Mouse (Mus musculus) megakaryocyte progenitor cell, adult 5-6 weeks (primary cell): ENCODE data around the gene Tbc1d9. TPM values are rescaled to one million over a fixed set of nuclear protein-coding genes. Genes with fewer than 3 reads are reported as not detected.

Experiments used
- ATAC-seq: replicated peaks from 2 replicates; pipeline ENCODE4 v1.8.0; 2016; ENCODE audit warnings: mild to moderate bottlenecking, moderate TSS enrichment, inconsistent platforms; ENCODE audit not compliant: poor library complexity
- total RNA-seq, 2 experiments: library from RNA; stranded (forward) in 1 of 2; stranded (reverse) in 1 of 2; fragments of 157-497, 149-512 nt in 1 of 2; fragments of 200-1000 nt in 1 of 2; gene quantifications; 2 replicates each; pipeline versions ENCODE4 v1.2.3 to v1.2.4; 2015 to 2017

Gene Tbc1d9
- 0.34 and 0.42 TPM in 2 replicates for total RNA-seq (2015)
- 0.71 and 1.3 TPM in 2 replicates for total RNA-seq (2017)

DNA sequence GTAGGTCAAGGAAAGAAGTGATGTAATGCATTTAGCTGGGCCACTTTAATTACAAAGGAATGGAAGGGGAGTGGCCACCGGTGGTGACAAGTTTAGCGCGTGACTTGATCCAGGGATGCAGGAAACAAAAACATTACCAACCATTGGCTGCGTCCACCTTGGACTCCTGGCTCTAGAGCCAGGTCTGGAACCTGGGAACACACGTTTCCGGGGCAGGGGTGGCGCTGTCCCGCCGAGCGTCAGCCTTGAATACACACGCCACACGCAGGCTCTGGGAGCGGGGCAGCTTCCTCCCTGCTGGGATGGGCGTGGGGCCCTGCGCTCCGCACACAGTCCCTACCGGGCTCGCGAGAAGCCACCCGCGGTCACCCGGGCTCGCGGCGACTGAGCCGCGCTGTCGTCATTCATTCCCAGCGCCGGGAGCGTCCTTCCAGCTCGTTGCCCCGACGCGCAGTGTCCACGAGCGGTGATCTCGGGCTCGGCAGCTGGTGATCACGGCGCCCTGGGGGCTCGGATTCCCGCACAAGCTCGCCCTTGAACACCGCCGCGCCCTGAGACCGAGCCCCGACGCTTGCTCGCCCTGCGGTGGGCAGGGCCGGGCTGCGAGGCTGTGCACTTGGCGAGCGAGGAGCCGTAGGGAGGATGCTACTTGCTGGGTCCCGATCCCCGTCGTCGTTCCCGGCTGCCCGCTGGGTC, at the start of gene Tbc1d9:
Gene Tbc1d9, plus strand, starts transcription at position 118 of the 696 bp plus-strand sequence.
- peak; percentile 86 for ATAC-seq

DNA sequence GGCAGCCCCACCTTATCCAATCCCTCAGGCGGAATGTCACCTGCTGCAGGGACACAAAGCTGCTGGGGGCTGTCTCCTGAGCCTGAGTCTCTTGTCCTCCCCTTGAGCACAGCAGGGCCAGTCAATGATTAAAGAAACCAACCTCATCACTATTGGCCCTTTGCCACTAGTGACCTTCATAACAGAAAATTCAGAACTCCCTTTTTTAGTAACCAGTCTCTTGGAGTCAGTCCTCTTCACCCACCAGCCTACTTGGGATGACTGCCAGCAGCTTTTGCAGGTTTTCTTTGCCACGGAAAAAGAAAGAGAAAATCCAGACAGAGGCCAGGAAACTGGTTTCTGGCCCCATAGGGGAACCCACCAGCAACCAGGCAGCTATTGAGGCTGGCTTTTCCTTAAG, 30.1 kb upstream of the Tbc1d9 start:
- ATAC-seq, result no peak

DNA sequence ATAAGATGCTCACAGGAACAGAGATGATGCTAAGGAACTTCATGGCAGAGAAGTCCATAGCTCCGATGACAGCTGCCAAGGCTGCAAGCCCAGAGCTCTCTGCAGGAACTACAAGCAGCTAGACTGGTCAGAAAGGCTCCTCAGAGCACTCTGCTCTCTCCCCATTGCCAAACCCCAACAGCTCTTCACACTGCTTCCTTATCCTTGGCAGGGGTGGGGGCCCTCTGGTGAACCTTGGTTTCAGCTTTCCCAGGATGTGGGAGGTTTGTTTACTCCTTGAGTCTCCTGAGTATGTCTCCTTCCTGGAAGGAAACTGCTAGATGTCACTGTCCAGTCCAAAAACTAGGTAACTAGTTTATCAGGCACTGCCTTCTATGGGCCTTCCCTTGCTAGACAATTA, 25.1 kb upstream of the Tbc1d9 start:
- ATAC-seq, result peak; percentile 23; the same call in 1 of the 2 replicates

DNA sequence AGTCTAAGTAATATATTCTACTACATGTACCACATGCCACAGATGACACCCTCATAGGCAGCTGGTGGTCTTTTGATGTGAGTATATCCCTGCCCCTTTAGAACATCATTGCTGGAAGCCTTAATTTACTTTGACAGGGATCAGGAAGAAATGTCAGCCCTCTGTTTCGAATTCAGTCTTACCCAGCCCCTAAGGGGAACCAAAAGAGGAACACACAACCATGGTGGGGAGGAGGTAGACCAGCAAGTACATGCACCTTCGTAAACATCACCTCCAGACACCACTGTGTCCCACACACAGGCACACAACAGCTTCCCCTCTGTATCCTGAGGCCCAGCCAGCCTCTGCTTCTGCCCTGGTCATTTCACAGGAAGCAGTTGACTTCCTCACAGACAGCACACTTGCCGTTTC, 24.4 kb upstream of the Tbc1d9 start:
- ATAC-seq, result peak; percentile 85

DNA sequence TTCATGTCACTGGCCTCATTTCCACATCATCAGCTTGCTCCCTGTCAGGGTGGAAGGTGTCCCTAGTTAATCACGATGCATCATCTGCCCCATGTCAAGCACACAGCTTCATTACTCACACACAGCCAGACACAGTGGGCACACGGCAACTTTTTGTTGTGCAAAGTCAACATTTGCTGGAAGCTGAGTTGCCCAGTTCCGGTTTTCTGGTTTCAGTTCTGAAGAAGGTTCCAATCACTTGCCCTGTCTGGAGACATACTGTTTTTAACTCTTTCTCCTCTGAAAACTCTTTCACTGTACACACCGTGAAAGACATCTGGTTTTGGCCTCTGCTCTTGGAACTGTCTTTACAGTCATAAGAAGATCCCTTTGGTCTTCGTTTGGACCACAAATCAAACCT, 23.8 kb upstream of the Tbc1d9 start:
- peak; percentile 69 for ATAC-seq

DNA sequence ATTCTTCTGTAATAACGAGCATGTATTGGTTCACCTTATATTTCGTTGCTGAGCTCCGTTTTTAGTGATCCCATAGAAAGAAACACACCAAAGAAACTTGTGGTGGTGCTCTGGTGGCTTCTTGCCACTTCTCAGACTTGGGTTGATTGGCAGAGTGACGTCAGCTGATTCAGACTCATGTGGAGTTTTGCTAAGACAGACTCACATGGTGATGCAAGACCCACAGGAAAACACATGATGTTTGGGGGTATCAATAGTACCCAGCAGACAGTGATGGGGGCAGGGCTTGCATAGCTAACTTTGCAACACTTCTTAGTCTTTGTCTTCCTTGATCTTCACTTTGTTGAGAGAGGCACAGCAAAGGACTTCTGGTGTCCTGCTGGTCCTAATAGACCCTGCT, 20.6 kb upstream of the Tbc1d9 start:
- peak; percentile 29; the same call in 1 of the 2 replicates for ATAC-seq

DNA sequence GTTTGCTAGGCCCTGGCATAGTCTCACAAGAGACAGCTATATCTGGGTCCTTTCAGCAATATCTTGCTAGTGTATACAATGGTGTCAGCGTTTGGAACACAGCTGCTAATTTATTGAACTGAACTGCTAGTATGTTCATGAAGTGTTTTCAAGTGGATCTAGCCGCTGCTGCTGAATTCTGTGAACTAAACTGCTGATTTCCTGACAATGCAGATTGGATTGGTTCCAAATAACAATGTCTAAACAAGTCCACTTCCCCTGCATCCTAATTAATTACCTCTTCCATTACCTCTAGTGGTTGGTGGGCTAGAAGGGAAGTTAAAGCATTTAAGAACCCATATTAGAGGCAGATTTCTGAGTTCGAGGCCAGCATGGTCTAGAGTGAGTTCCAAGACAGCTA, 19.7 kb upstream of the Tbc1d9 start:
- no peak for ATAC-seq

DNA sequence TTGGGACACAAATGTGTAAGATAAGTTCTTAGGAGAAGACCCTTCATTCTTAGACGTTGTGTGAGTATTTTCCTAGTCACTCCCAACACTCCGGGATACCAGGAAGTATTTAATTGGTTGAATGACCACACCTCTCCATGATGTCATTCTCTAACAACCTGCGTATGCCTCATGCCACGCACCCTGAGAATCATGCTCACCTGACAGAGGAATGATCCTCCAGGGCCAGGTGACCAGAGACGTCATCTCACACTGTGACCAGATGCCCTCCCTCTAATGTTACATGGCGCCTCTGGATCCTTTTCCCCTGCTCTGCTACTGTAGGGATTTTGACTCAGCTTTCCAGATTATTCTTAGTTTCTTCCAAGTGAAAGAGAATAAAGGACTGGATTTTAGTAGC, 16.0 kb upstream of the Tbc1d9 start:
- ATAC-seq, result no peak

DNA sequence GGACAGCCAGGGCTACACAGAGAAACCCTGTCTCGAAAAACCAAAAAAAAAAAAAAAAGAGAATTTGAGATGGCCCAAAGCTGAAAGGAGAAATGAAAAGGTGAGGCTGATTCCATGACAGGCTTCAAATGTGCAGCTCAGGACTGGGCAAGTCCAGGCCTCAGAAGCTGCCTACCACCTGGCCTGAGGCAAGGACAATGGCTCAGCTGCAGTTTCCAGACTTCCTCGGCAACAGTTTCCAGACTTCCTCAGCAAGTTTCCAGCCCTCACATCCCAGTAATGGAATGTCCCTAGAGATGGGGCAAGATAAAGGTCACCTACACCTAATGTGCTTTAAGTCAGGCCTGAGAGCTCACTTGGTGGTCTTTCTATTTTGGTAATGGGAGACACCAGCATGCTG, 13.1 kb upstream of the Tbc1d9 start:
- no peak for ATAC-seq

DNA sequence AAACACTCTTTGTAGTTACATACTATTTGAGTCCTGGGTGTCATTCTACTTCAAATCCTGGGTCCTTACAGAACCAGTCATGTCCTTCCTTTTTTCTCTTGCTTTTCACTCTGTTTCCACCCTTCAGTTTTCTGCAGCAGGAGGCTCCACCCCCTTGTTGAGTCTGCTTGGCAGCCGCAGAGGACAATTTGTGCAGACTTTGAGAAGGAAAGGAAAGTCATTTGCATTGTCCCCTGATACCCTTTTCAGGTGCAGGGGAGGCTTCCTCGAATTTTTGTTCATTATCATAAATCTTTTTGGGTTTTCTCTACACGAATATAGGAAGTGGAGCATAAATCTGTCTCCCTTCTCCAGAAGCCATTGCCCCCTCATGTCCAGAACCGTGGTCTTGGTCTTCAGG, 12.7 kb upstream of the Tbc1d9 start:
- ATAC-seq, result peak; percentile 31; the same call in 1 of the 2 replicates

DNA sequence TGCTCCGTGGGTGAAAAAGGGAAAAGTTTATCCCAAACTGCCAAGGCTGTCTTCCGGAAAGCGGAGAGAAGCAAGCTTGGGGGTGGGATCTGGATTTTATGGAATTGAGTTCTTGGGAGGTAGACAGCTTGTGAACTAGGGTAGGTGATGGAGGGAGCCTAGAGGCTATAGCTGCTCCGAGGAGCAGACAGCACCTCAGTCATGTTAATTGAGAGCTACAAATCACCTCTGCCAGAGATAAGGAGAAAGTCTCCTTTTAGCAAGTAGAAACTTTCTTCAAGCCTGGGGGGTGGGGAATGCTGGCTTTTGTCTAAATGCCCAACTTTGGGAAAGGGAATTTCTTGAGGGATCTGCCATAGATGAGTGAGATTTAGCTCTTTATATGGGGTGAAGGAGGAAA, 10.0 kb upstream of the Tbc1d9 start:
- no peak for ATAC-seq

DNA sequence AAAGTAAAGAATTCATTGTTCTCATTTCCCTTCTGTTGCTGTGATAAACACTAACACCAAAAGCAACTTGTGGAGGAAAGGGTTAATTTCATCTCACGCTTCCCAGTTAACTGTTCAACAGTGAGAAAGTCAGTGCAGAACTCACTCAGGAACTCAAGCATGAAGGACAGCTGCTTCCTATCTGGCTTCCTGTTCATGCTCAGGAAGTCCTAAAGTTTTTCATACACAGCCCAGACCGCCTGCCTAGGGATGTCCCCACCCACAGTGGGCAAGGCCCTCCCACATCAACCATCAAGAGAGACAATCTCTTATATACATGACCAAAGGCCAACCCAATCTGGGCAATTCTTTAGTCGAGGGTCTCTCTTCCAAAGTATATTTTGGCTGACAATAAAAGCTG, 6.2 kb upstream of the Tbc1d9 start:
- ATAC-seq, result peak; percentile 26

DNA sequence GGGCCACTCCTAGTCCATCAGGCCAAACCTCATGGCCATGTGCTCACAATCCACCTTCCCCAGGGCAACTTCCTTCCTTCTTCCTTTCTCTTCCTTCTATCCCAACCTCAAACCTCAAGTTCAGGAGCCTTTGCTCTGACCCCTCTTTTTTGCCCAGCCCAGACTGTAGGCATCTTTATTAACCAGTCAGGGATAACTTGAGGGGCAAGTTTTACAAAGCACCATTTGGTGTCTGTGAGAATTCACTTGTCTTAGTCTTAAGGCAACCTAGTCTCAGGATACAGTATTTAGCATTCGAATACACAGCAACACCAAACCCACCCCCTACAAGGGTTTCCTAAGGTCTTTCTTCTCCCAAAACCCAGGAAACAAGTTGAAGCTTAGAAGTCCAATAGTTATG, 5.5 kb upstream of the Tbc1d9 start:
- no peak for ATAC-seq

DNA sequence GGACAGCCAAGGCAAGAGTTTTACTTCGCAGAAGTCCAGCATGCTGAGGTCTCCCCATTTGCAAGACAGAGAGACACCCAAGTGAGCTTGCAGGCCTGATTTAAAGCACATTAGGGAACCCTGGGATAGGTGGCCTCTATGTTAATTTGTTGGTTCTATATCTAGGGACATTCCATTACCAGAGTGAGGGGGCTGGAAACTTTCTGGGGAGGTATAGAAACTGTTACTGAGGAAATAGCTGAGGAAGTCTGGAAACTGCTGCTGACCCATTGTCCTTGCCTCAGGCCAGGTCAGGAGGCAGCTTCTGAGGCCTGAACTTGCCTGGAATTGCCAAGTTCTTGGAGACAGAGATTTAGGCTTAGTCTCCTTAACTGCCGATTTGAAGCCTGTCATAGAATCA, 4.5 kb upstream of the Tbc1d9 start:
- ATAC-seq, result no peak

DNA sequence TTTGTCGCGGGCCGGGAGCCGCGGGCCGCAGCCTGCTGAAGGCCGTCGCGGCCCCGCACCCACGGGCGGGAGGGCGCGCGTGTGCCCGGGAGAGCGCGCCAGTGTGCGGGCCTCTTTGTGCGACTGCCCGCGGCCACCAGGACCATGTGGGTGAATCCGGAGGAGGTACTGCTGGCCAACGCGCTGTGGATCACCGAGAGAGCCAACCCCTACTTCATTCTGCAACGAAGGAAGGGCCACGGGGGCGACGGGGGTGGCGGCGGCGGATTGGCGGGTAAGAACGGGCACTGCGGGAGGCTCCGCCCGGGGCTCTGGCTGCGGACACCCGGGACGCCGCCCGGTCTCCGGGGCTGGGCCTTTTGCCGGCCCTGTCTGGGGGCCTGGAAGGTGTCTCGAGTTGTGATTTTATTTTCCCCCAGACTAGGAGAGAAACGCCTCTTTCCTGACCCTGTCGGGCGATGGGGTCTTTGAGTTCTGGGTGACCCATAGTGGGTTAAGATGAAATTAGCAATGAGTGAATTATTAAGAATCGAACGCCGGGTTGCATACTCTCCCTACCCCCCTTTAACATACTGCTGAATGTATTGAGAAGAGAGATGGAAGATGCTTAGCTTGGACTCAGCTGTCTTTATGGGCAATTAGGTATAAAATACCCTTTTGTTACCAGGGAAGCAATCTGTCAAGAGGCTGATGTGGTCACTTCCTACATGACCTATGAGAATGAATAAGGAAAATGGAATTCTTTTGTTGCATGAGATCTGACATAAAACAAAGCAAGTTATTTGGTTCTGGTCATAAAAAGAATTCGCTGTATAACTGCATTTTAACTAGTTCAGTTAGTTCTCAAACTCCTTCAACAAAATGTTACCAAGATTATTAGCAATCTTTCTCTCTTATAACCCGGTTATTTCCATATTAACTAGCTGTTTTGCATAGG, 1.0 kb downstream of the Tbc1d9 start, which contains the start of gene Gm10645:
Gene Gm10645, minus strand, starts transcription at position 240 of the 937 bp plus-strand sequence.
- ATAC-seq, result peak; percentile 24

DNA sequence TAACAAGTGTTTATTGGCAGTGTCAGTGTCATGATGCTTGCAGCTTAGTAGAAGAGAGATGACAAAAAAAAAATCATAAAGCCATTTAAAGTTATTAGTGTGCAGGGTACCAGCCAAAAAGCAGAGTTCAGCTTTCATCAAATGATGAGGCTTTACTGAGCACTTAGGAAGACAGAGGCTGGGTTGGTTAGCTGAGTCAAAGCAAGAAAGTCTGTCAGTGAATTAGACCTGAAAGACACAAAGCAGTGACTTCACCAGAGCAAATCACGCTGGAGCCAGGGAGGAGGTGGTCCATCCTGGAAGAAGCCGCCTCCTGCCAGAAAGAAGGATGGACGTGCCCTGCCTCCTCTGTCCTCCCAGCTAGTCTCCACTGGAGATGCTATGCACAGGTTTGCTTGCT, 2.8 kb downstream of the Tbc1d9 start:
- ATAC-seq, result no peak

DNA sequence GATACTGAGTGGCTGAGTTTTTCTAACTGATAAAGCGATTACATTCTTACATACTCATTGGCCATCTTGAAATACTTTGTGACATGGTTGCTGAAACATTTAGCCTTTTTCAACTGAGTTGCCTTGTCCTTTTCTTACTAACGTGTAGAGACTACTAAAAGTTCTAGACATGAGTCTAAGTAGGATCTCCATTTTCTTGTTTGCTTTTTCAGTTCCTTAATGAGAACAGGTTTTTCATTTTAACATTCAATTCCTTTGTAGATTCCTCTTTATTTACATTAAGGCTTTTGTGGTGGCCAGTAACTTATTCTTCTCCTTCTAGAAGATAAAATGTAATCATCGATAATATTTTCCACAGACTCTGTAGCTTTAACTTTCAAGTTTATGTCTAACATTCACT, 4.0 kb downstream of the Tbc1d9 start:
- no peak for ATAC-seq

DNA sequence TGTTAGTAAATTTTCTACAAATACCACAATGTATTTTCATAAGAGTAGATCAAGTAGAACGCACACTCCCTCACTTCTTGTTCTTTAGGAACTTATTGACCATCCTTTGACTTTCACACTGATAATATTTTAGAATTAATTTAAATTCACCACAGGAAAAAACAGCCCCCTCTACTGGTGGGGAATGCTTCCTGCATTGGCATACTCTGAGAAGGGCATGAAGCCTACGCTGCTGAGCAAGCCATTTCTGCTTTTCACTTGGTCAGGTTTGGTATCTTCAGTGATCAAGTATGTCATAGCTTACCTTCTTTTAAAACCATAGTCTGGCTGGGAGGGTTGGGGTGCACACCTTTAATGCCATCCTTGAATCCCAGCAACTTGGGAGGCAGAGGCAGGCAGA, 4.6 kb downstream of the Tbc1d9 start:
- ATAC-seq, result peak; percentile 62

DNA sequence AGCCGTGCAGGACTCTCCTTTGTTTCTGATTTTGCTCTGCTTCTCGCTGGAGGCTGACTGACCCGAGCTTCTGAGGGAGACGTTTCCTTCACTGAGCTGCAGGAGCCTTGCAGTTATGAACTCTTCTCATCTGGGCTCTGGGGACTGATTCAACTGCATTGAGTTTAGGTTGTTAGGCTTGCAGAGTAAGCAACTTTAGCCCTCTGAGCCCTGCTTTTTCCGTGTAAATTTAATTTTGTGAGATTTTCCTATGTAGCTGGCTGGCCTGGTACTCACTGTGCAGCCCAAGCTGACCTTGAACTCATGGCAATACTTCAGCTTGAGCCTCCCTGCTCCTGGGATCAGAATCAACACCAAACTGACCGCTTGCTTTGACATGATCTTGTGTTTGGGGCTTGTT, 5.7 kb downstream of the Tbc1d9 start:
- no peak for ATAC-seq

DNA sequence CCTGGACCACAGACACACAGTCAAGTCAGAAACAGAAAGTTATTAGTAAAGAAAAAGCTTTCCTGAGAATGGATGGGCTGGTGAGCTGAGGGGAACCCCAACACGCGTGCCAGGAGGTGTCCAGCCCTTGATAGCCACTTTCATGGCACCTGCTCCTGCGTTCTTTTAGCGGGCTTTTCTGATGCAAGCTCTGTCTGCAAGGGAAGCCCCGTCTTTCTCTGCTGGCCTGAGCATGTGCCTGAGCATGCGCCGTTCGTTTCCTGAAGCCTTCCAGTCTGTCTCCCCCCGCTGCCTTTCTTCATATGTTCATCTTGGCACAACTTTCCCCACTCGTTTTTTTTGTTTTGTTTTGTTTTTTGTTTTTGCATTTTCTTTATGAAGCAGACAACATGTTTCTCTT, 10.5 kb downstream of the Tbc1d9 start:
- no peak for ATAC-seq

DNA sequence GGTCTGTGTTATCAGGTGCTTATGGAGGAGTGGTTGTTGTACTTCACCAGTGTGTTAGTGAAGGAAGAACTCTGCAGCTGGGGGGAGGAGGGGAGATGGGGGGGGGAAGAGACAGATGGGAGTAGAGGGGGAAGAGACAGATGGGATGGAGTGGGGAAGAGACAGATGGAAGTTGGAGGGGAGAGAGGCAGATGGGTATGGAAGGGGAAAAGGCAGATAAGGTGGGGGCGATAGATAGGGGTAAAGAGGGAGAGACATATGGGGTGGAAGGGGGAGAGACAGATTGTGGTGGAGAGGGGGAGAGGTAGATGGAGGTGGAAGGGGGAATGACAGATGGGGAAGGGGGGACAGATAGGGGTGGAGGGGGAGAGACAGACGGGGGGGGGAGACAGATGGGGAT, 11.6 kb downstream of the Tbc1d9 start:
- ATAC-seq, result no peak
